Mouse (Mus musculus) hindbrain, embryonic 15.5 days (tissue): ENCODE measurements at regions not wholly inside any gene's neighbourhood (a gene's known extent, or its start where the extent isn't known, plus 50 kb on each side); places are given as distances from the start of the nearest gene placed in this dataset.
A peak's percentile ranks its signal among the peaks of the same experiment; 100 is the strongest.

ENCODE experiments used
- ATAC-seq: fragments of 200-750 bp; cut with Nextera tagmentation; 2 replicates; pipeline ENCODE4 v1.8.0; 2017; ENCODE audit warnings: low read depth, moderate number of reproducible peaks, moderate TSS enrichment; ENCODE audit not compliant: low FRiP score
- H3K27ac ChIP-seq: fragments of 300-500 bp; sonication (generic); replicated peaks from 2 replicates; pipeline ENCODE4 v1.5.1; 2015; ENCODE audit warnings: mild to moderate bottlenecking, inconsistent platforms
- H3K27me3 ChIP-seq: fragments of 300-500 bp; sonication (generic); 2 replicates; pipeline ENCODE4 v1.6.1; 2015; ENCODE audit warnings: control low read depth, inconsistent platforms
- H3K36me3 ChIP-seq: fragments of 300-500 bp; sonication (generic); 2 replicates; pipeline ENCODE4 v1.6.1; 2015; ENCODE audit warnings: control low read depth, inconsistent platforms
- H3K4me1 ChIP-seq: fragments of 300-500 bp; sonication (generic); replicated peaks from 2 replicates; pipeline ENCODE4 v1.6.1; 2015; ENCODE audit warnings: control low read depth, inconsistent platforms
- H3K4me2 ChIP-seq: fragments of 300-500 bp; sonication (generic); 2 replicates; pipeline ENCODE4 v1.6.1; 2015; ENCODE audit warnings: moderate library complexity, mild to moderate bottlenecking, inconsistent platforms
- H3K4me3 ChIP-seq: fragments of 300-500 bp; sonication (generic); 2 replicates; pipeline ENCODE4 v1.5.1; 2015; ENCODE audit warnings: mild to moderate bottlenecking, inconsistent platforms
- H3K9ac ChIP-seq: fragments of 300-500 bp; sonication (generic); 2 replicates; pipeline ENCODE4 v1.6.1; 2015; ENCODE audit warnings: inconsistent platforms
- H3K9me3 ChIP-seq: fragments of 300-500 bp; sonication (generic); 2 replicates; pipeline ENCODE4 v1.6.1; 2016; ENCODE audit warnings: control low read depth, inconsistent platforms
- WGBS: fragments of 180-500 bp; shearing (Covaris S2); methylation state at CpG from one replicate; pipeline ENCODE4 v1.1.7; 2015; 5-methylcytosine and 5-hydroxymethylcytosine counted together

DNA sequence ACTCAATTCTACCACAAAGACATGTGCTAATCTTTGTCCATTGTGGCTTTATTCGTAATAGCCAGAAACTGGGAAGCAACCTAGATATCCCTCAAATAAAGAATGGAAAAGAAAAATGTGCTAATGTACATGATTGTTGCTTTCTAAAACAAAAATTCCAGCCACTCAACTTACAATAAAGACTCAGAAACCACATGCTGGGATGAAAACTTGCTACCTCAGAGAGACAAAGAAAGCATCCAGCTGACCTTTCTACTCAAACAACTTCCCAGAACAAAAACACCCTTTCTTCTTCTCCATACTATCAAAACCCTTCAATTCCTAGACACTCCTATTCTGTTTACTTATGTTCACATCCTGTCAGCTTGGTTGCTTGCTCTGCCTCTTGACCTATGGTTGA is 881.9 kb upstream of the Gm5150 start:
- Histone ChIP-seq H3K4me3 (no peak overlapping the region), H3K4me2 (no peak overlapping the region), H3K27ac (no peak overlapping the region), H3K36me3 (no peaks in the 10 kb centered on the region), H3K4me1 (no peaks in the 10 kb centered on the region), H3K27me3 (no peaks in the 10 kb centered on the region), H3K9me3 (no peaks in the 10 kb centered on the region), H3K9ac (no peak overlapping the region)
- no peak for ATAC-seq
- 74% methylated on average over 1 of the region's 1 CpGs for WGBS

DNA sequence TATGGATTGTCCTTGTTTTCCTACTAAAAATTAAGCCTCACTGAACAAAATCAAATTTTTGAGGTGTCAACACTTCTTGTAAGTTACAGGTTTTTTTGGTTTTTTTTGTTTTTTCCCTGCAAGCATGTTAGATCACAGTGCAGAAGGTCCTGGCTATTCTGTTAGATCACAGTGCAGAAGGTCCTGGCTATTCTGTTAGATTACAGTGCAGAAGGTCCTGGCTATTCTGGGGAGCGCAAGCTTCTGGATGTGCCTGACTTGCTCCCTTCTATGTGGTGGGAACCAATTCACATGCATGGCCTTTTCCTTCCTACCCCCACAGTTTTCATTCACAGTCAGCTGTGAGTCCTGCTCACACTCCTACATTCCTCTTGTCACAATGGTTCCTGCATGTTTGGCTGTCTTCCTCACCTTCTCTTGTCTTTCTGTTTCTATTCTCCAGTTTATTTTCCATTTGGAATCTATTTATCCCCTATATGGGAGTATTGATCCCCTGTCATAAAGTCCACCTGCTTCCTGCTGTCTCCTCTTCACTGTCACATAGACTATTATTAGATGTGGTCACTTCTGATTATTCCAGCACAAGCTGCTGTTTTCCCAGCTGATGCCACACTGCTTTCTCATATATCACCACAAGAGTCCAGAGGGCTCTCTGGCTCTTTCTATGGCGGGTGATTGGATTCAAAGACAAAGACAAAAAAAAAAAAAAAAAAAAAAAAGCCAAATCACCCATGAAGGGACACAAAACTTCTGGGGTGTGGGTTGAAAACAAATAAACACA is 866.3 kb upstream of the Gm5150 start:
- Histone ChIP-seq H3K4me2 (no peak overlapping the region), H3K27me3 (no peaks in the 10 kb centered on the region), H3K9ac (no peak overlapping the region), H3K9me3 (no peaks in the 10 kb centered on the region), H3K36me3 (no peaks in the 10 kb centered on the region), H3K4me3 (no peak overlapping the region), H3K27ac (no peak overlapping the region), H3K4me1 (no peaks in the 10 kb centered on the region)
- whole genome bisulfite sequencing: 55% methylated on average over 2 of the region's 2 CpGs
- peak; percentile 48 for ATAC-seq

- Histone ChIP-seq H3K27me3 (no peaks in the 10 kb centered on the region), H3K9me3 (no peaks in the 10 kb centered on the region), H3K9ac (no peak overlapping the region), H3K27ac (no peak overlapping the region), H3K4me2 (no peak overlapping the region), H3K4me1 (0 out of 2 replicates have a peak, but pooled peaks cover 3% of the 10 kb centered on the region), H3K4me3 (no peak overlapping the region), H3K36me3 (no peaks in the 10 kb centered on the region)
- WGBS: 51% methylated on average over 1 of the region's 1 CpGs
- ATAC-seq: no peak
Observed at GRCm38 (mm10) chr3:16860034-16860433, 853.8 kb upstream of the Gm5150 start.

- Histone ChIP-seq H3K9ac (no peak overlapping the region), H3K27me3 (no peaks in the 10 kb centered on the region), H3K36me3 (no peaks in the 10 kb centered on the region), H3K4me2 (no peak overlapping the region), H3K9me3 (no peaks in the 10 kb centered on the region), H3K4me3 (no peak overlapping the region), H3K4me1 (peaks cover 7% of the 10 kb centered on the region), H3K27ac (no peak overlapping the region)
- no peak for ATAC-seq
- WGBS: 21% methylated on average over 2 of the region's 2 CpGs
Observed at GRCm38 (mm10) chr3:16858931-16859330, 852.7 kb upstream of the Gm5150 start.

GRCm38 (mm10) chr3:16855251-16855650 is 849.0 kb upstream of the Gm5150 start:
- Histone ChIP-seq H3K27me3 (no peaks in the 10 kb centered on the region), H3K9ac (no peak overlapping the region), H3K27ac (peak overlapping the region; percentile 89), H3K4me3 (no peak overlapping the region), H3K4me1 (peaks cover 9% of the 10 kb centered on the region), H3K9me3 (no peaks in the 10 kb centered on the region), H3K36me3 (no peaks in the 10 kb centered on the region), H3K4me2 (no peak overlapping the region)
- 30% methylated on average over 2 of the region's 2 CpGs for WGBS
- ATAC-seq: no peak

- H3K27ac ChIP-seq: peak overlapping the region; percentile 89
- peak overlapping the region; percentile 35 for H3K4me2 ChIP-seq
- 19% methylated on average over 5 of the region's 5 CpGs for WGBS
Observed at GRCm38 (mm10) chr3:16853992-16854391, 847.8 kb upstream of the Gm5150 start.

GRCm38 (mm10) chr3:16846785-16847520 is 840.7 kb upstream of the Gm5150 start:
- Histone ChIP-seq H3K9me3 (no peaks in the 10 kb centered on the region), H3K9ac (no peak overlapping the region), H3K36me3 (no peaks in the 10 kb centered on the region), H3K27ac (peak overlapping the region; percentile 34; the same call in 1 of the 2 replicates), H3K4me1 (peaks cover 8% of the 10 kb centered on the region; the same call in 1 of the 2 replicates), H3K4me3 (no peak overlapping the region), H3K27me3 (no peaks in the 10 kb centered on the region), H3K4me2 (no peak overlapping the region)
- WGBS: 19% methylated on average over 4 of the region's 4 CpGs
- 0 out of 2 replicates have a peak, but pooled peaks have one; percentile 42 for ATAC-seq

More at GRCm38 (mm10) chr3:16853992-16854391, 847.8 kb upstream of the Gm5150 start:
- no peak overlapping the region for H3K4me3 ChIP-seq
- H3K9me3 ChIP-seq: no peaks in the 10 kb centered on the region
- no peaks in the 10 kb centered on the region for H3K27me3 ChIP-seq
- H3K36me3 ChIP-seq: no peaks in the 10 kb centered on the region
- peak; percentile 88 for ATAC-seq
- peaks cover 9% of the 10 kb centered on the region for H3K4me1 ChIP-seq
- H3K9ac ChIP-seq: peak overlapping the region; percentile 36; the same call in 1 of the 2 replicates

DNA sequence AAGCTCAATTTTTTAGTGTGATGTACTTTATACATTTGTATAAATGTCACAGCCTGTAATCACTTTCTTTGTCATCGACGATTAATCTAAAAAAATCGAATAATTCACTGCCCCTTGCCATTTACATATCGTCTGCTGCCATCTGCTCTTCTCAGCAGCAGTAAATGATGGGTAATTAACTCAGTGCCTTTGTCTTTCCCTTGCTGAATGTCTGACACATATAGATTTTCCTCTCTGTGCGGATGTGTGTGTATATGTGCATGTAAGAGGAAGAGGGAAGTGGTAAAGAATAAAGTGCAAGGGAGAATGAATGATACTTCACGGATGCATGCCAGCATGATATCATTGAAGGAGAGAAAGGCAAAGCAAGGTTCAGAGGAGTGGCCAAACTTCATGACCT is 814.3 kb upstream of the Gm5150 start:
- ATAC-seq: 0 out of 2 replicates have a peak, but pooled peaks have one; percentile 44
- no peaks in the 10 kb centered on the region for H3K9me3 ChIP-seq
- peaks cover 11% of the 10 kb centered on the region; the same call in 1 of the 2 replicates for H3K4me1 ChIP-seq
- no peak overlapping the region for H3K4me3 ChIP-seq
- H3K27ac ChIP-seq: peak overlapping the region; percentile 89
- H3K27me3 ChIP-seq: no peaks in the 10 kb centered on the region
- 0 out of 2 replicates have a peak overlapping the region, but pooled peaks have one; percentile 33 for H3K4me2 ChIP-seq
- WGBS: 29% methylated on average over 6 of the region's 6 CpGs
- no peaks in the 10 kb centered on the region for H3K36me3 ChIP-seq
- no peak overlapping the region for H3K9ac ChIP-seq

DNA sequence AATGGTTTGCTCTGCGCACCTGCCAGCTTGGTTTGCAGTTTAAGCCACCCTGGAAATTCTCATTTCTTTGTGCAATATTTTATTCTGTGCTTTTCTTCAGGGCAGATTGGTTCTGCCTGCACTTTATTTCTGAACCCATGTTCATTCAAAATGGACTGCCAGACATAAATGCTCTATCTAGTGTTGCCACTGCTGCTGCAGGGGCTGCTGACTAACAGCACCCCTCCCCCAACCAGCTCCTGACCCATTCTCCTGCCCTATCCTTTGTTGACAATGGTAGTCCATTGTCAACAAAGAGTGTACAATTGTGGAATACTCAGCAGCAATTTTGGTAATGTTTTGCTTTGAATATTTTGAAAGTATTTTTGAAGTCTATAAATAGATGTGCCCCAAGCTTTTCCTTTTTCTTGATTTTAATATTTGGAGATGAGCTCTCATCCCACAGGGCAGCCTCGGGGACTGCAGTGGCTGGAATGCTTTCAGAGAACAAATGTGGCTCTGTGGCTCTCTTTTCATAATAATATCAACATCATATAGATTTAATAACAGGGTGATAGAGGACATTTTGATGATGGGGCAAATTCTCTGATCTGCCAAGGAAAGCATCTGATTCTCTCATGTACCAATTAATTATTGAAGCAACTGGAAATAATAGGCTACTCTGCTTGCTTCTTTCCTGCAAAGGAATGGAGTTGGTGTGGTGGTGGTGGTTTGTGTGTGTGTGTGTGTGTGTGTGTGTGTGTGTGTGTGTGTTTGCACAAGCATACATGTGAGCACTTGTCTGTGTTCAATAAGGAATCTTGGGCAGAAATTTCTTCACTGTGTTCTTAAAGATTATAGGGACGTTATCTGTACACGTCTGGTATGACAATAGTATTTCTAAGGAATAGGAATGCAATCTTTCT is 813.2 kb upstream of the Gm5150 start:
- H3K27me3 ChIP-seq: no peaks in the 10 kb centered on the region
- no peaks in the 10 kb centered on the region for H3K36me3 ChIP-seq
- ATAC-seq: peak; percentile 87
- 42% methylated on average over 4 of the region's 4 CpGs for WGBS
- no peak overlapping the region for H3K4me3 ChIP-seq
- H3K4me2 ChIP-seq: peak overlapping the region; percentile 33
- H3K9ac ChIP-seq: 0 out of 2 replicates have a peak overlapping the region, but pooled peaks have one; percentile 13
- peak overlapping the region; percentile 89 for H3K27ac ChIP-seq
- peaks cover 11% of the 10 kb centered on the region; the same call in 1 of the 2 replicates for H3K4me1 ChIP-seq
- H3K9me3 ChIP-seq: no peaks in the 10 kb centered on the region

DNA sequence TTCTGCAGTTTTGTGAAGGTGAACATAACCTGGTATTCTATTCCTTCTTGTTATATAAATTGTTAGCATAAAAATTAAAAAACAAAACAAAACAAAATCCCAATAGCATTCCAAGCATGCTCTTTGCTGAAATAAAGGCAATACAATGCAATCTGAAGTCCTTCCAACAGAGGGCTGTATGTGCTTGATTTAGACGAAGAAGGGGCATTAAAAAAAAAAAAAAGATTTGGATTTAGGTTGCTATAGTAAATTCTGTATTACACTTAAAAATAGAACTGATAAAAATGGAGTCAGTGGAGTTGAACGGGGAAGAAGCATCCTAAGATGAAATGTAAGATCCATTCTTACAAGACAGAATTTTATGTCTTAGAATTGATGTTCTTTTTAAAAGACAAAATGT is 810.6 kb upstream of the Gm5150 start:
- no peak for ATAC-seq
- 10% methylated on average over 2 of the region's 2 CpGs for WGBS

DNA sequence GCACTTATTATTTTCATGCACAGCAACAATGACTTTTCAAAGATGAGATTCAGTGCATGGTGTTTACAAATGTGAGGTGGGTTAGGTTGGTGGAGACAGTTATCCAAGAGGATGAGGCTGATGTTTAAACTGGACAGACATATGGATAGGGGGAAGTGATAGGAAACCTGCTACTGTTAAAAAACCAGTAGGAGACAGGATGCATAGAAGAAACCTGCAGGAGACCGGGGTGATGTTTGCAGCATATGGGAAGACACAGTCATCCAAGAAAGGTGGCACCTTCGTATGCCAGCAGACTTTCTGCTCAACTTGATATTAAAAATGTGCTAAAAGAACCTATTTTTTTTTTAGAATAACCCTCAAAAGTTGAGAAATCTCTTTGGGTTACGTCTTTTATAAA is 809.9 kb upstream of the Gm5150 start:
- no peak overlapping the region for H3K4me3 ChIP-seq
- no peaks in the 10 kb centered on the region for H3K9me3 ChIP-seq
- no peak overlapping the region for H3K9ac ChIP-seq
- H3K27me3 ChIP-seq: no peaks in the 10 kb centered on the region
- peak overlapping the region; percentile 48; the same call in 1 of the 2 replicates for H3K27ac ChIP-seq
- H3K4me2 ChIP-seq: no peak overlapping the region
- no peaks in the 10 kb centered on the region for H3K36me3 ChIP-seq
- peaks cover 13% of the 10 kb centered on the region; the same call in 1 of the 2 replicates for H3K4me1 ChIP-seq
- no peak for ATAC-seq
- WGBS: 69% methylated on average over 3 of the region's 3 CpGs

More for the DNA sequence above, 810.6 kb upstream of the Gm5150 start:
- H3K4me2 ChIP-seq: no peak overlapping the region
- H3K27ac ChIP-seq: no peak overlapping the region
- H3K4me3 ChIP-seq: no peak overlapping the region
- H3K36me3 ChIP-seq: no peaks in the 10 kb centered on the region
- no peaks in the 10 kb centered on the region for H3K9me3 ChIP-seq
- no peaks in the 10 kb centered on the region for H3K27me3 ChIP-seq
- peaks cover 11% of the 10 kb centered on the region; the same call in 1 of the 2 replicates for H3K4me1 ChIP-seq
- no peak overlapping the region for H3K9ac ChIP-seq
